Mouse (Mus musculus) kidney, embryonic 14.5 days (tissue): ENCODE measurements at regions not wholly inside any gene's neighbourhood (a gene's known extent, or its start where the extent isn't known, plus 50 kb on each side); places are given as distances from the start of the nearest gene placed in this dataset.

Source experiments
- ATAC-seq: fragments of 200-750 bp; cut with Nextera tagmentation; 2 replicates; pipeline ENCODE4 v1.8.0; 2017; ENCODE audit warnings: moderate number of reproducible peaks, mild to moderate bottlenecking, moderate TSS enrichment, moderate library complexity; ENCODE audit not compliant: low FRiP score, low TSS enrichment
- H3K27ac ChIP-seq: fragments of 300-500 bp; sonication (generic); 2 replicates; pipeline ENCODE4 v1.5.1; 2014; ENCODE audit warnings: low read depth, mild to moderate bottlenecking, low read length, moderate library complexity, mixed read lengths
- H3K27me3 ChIP-seq: fragments of 300-500 bp; sonication (generic); 2 replicates; pipeline ENCODE4 v1.6.1; 2014; ENCODE audit warnings: mild to moderate bottlenecking, low read length; ENCODE audit not compliant: control insufficient read depth, insufficient read depth
- H3K36me3 ChIP-seq: fragments of 300-500 bp; sonication (generic); 2 replicates; pipeline ENCODE4 v1.6.1; 2014; ENCODE audit warnings: low read length, mixed read lengths; ENCODE audit not compliant: control insufficient read depth, insufficient read depth
- H3K4me1 ChIP-seq: fragments of 300-500 bp; sonication (generic); 2 replicates; pipeline ENCODE4 v1.6.1; 2014; ENCODE audit warnings: low read length, mixed read lengths; ENCODE audit not compliant: control insufficient read depth, insufficient read depth
- H3K4me2 ChIP-seq: fragments of 300-500 bp; sonication (generic); replicated peaks from 2 replicates; pipeline ENCODE4 v1.6.1; 2014; ENCODE audit warnings: low read depth, mild to moderate bottlenecking, low read length
- H3K4me3 ChIP-seq: fragments of 300-500 bp; sonication (generic); 2 replicates; pipeline ENCODE4 v1.5.1; 2014; ENCODE audit warnings: mild to moderate bottlenecking, low read length
- H3K9ac ChIP-seq: fragments of 300-500 bp; sonication (generic); 2 replicates; pipeline ENCODE4 v1.6.1; 2014; ENCODE audit warnings: low read depth, mild to moderate bottlenecking, low read length, moderate library complexity
- H3K9me3 ChIP-seq: fragments of 300-500 bp; sonication (generic); 2 replicates; pipeline ENCODE4 v1.6.1; 2016; ENCODE audit warnings: low read length; ENCODE audit not compliant: control insufficient read depth
- WGBS: fragments of 180-500 bp; shearing (Covaris S2); extraction: QIAGEN DNeasy Blood & Tissue Kit; methylation state at CpG from one replicate; pipeline ENCODE4 v1.1.7; 2014; 5-methylcytosine and 5-hydroxymethylcytosine counted together

GRCm38 (mm10) chr8:6043939-6044577 is 938.9 kb upstream of the Slc10a2 start:
- Histone ChIP-seq H3K27me3 (no peaks in the 10 kb centered on the region), H3K4me1 (no peaks in the 10 kb centered on the region), H3K36me3 (no peaks in the 10 kb centered on the region), H3K4me3 (no peak overlapping the region), H3K9ac (no peak overlapping the region), H3K9me3 (no peaks in the 10 kb centered on the region), H3K27ac (no peak overlapping the region), H3K4me2 (no peak overlapping the region)
- 33% methylated on average over 5 of the region's 5 CpGs for WGBS
- peak; percentile 82; the same call in 1 of the 2 replicates for ATAC-seq

DNA sequence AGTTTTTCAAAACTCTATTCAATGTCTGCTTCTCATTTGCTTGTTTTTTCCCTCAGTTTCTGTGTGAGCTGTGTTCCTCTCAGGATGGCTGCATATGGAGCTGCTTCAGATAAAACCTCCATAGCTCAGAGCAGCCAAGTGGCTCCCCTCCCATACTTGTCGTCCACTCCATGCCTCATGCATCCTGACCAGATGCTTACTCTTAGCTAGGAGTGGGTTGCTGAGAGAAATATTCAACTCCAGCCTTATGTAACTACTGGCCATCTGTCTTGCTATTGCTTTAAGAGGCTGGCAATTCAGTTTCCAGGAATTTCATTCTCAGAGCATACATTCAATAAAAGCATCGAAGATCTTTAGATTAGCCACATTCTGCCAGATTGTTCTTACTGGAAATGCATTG is 907.1 kb upstream of the Slc10a2 start:
- no peaks in the 10 kb centered on the region for H3K4me1 ChIP-seq
- ATAC-seq: no peak
- H3K9ac ChIP-seq: no peak overlapping the region
- H3K36me3 ChIP-seq: no peaks in the 10 kb centered on the region
- no peaks in the 10 kb centered on the region for H3K27me3 ChIP-seq
- H3K27ac ChIP-seq: no peak overlapping the region
- no peak overlapping the region for H3K4me3 ChIP-seq
- WGBS: 80% methylated on average over 2 of the region's 2 CpGs
- no peak overlapping the region for H3K4me2 ChIP-seq
- no peaks in the 10 kb centered on the region for H3K9me3 ChIP-seq

GRCm38 (mm10) chr8:6011182-6011581 is 906.0 kb upstream of the Slc10a2 start:
- no peaks in the 10 kb centered on the region for H3K4me1 ChIP-seq
- no peak overlapping the region for H3K4me3 ChIP-seq
- no peak overlapping the region for H3K4me2 ChIP-seq
- no peak overlapping the region for H3K9ac ChIP-seq
- H3K36me3 ChIP-seq: no peaks in the 10 kb centered on the region
- ATAC-seq: no peak
- H3K27me3 ChIP-seq: no peaks in the 10 kb centered on the region
- no peak overlapping the region for H3K27ac ChIP-seq
- no peaks in the 10 kb centered on the region for H3K9me3 ChIP-seq

DNA sequence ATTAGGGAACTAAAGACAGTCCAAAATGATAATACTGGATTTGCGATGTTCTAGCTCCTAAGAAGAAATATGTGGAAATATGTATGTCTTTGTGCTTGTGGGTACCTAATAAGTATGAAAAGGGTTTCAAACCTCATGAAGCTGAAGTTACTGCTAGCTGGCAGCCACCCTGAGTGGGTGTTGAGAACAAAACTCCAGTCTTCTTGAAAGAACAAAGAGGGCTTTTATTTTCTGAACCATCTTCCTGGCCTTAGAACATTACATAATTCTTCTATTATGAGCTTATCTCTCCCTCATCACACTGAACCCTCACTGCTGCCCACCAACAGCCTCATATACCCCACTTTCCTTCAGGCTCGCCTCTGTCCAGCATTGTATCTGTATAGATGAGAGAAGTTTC is 905.6 kb upstream of the Slc10a2 start:
- ATAC-seq: no peak
- Histone ChIP-seq H3K27ac (no peak overlapping the region), H3K27me3 (no peaks in the 10 kb centered on the region), H3K9me3 (no peaks in the 10 kb centered on the region), H3K36me3 (no peaks in the 10 kb centered on the region), H3K4me3 (no peak overlapping the region), H3K4me2 (no peak overlapping the region), H3K9ac (no peak overlapping the region), H3K4me1 (no peaks in the 10 kb centered on the region)
- WGBS: 75% methylated on average over 2 of the region's 2 CpGs

GRCm38 (mm10) chr8:6002612-6003011 is 897.5 kb upstream of the Slc10a2 start:
- no peak for ATAC-seq
- Histone ChIP-seq H3K27ac (no peak overlapping the region), H3K4me2 (no peak overlapping the region), H3K4me3 (no peak overlapping the region), H3K9me3 (no peaks in the 10 kb centered on the region), H3K36me3 (no peaks in the 10 kb centered on the region), H3K27me3 (no peaks in the 10 kb centered on the region), H3K9ac (no peak overlapping the region), H3K4me1 (no peaks in the 10 kb centered on the region)
- WGBS: 48% methylated on average over 1 of the region's 1 CpGs

GRCm38 (mm10) chr8:5994846-5995245 is 889.7 kb upstream of the Slc10a2 start:
- no peak overlapping the region for H3K4me3 ChIP-seq
- 66% methylated on average over 6 of the region's 6 CpGs for WGBS
- no peaks in the 10 kb centered on the region for H3K4me1 ChIP-seq
- ATAC-seq: no peak
- H3K27ac ChIP-seq: no peak overlapping the region
- no peaks in the 10 kb centered on the region for H3K36me3 ChIP-seq
- H3K9ac ChIP-seq: no peak overlapping the region
- H3K4me2 ChIP-seq: no peak overlapping the region
- no peaks in the 10 kb centered on the region for H3K27me3 ChIP-seq
- H3K9me3 ChIP-seq: no peaks in the 10 kb centered on the region

DNA sequence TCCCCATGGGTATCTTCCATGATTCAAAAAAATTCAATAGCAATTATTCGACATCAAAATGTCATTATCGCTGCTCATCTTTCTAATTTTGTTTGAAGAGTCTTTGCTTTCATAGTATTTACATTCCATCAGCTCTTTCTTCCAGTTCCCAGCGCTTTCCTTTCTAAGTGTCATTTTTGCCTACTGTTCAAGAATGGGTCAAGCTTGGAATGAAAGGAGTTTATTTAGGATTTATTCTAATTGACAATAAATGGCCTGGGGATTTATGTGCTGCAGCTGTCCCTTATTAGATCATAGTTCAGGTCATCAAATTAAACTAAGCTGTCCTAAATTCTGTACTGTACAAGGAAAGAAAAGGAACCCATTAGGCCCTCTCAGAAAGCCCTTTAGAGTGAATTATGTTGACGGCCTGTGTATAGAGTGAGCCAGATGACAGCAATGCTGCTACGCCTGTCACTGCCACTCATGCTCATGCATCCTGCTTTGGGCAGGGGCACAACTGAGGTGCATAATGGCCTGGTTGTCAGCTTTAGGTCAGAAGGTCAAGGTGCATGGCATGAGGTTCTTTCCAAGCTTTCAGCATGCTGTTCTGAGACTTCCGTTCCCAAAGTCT is 860.4 kb upstream of the Slc10a2 start:
- H3K9me3 ChIP-seq: no peaks in the 10 kb centered on the region
- no peaks in the 10 kb centered on the region for H3K27me3 ChIP-seq
- H3K4me2 ChIP-seq: no peak overlapping the region
- H3K4me1 ChIP-seq: no peaks in the 10 kb centered on the region
- no peak overlapping the region for H3K27ac ChIP-seq
- 71% methylated on average over 6 of the region's 6 CpGs for WGBS
- no peak for ATAC-seq
- no peak overlapping the region for H3K4me3 ChIP-seq
- H3K36me3 ChIP-seq: no peaks in the 10 kb centered on the region
- no peak overlapping the region for H3K9ac ChIP-seq

- H3K4me1 ChIP-seq: no peaks in the 10 kb centered on the region
- H3K9ac ChIP-seq: no peak overlapping the region
- H3K27ac ChIP-seq: no peak overlapping the region
- no peaks in the 10 kb centered on the region for H3K27me3 ChIP-seq
- no peaks in the 10 kb centered on the region for H3K9me3 ChIP-seq
- H3K36me3 ChIP-seq: no peaks in the 10 kb centered on the region
- WGBS: 84% methylated on average over 1 of the region's 1 CpGs
- H3K4me2 ChIP-seq: no peak overlapping the region
- ATAC-seq: no peak
- H3K4me3 ChIP-seq: no peak overlapping the region
Observed at GRCm38 (mm10) chr8:5964299-5964698, 859.1 kb upstream of the Slc10a2 start.

GRCm38 (mm10) chr8:5938057-5938456 is 832.9 kb upstream of the Slc10a2 start:
- ATAC-seq: no peak
- WGBS: 80% methylated on average over 3 of the region's 3 CpGs
- H3K36me3 ChIP-seq: no peaks in the 10 kb centered on the region
- no peak overlapping the region for H3K4me2 ChIP-seq
- no peak overlapping the region for H3K4me3 ChIP-seq
- H3K4me1 ChIP-seq: no peaks in the 10 kb centered on the region
- H3K9ac ChIP-seq: no peak overlapping the region
- H3K27me3 ChIP-seq: no peaks in the 10 kb centered on the region
- no peaks in the 10 kb centered on the region for H3K9me3 ChIP-seq
- no peak overlapping the region for H3K27ac ChIP-seq
